Mouse (Mus musculus) embryonic facial prominence, embryonic 11.5 days (tissue): ENCODE measurements around the gene Zfp592. TPM values are rescaled to one million over a fixed set of nuclear protein-coding genes. Genes with fewer than 3 reads are reported as not detected.

Experiments used
- ATAC-seq: fragments of 200-750 bp; cut with Nextera tagmentation; replicated peaks from 2 replicates; pipeline ENCODE4 v1.8.0; 2017; ENCODE audit warnings: low read depth; ENCODE audit not compliant: insufficient number of reproducible peaks, low FRiP score, low TSS enrichment
- DNase-seq: peaks from one replicate; pipeline ENCODE4 v3.0.0-alpha.2; 2015; ENCODE audit warnings: low spot score
- H3K27ac ChIP-seq: fragments of 300-500 bp; sonication (generic); replicated peaks from 2 replicates; pipeline ENCODE4 v1.5.1; 2014; ENCODE audit warnings: mild to moderate bottlenecking, low read depth, low read length, control low read depth
- H3K27me3 ChIP-seq: fragments of 300-500 bp; sonication (generic); 2 replicates; pipeline ENCODE4 v1.6.1; 2014; ENCODE audit warnings: mild to moderate bottlenecking, low read length, moderate library complexity, mixed read lengths; ENCODE audit not compliant: control insufficient read depth, insufficient read depth
- H3K36me3 ChIP-seq: fragments of 300-500 bp; sonication (generic); replicated peaks from 2 replicates; pipeline ENCODE4 v1.6.1; 2014; ENCODE audit warnings: low read depth, mild to moderate bottlenecking, low read length, moderate library complexity, mixed read lengths; ENCODE audit not compliant: control insufficient read depth, insufficient read depth
- H3K4me1 ChIP-seq: fragments of 300-500 bp; sonication (generic); 2 replicates; pipeline ENCODE4 v1.6.1; 2014; ENCODE audit warnings: low read length, mixed read lengths; ENCODE audit not compliant: control insufficient read depth, insufficient read depth
- H3K4me2 ChIP-seq: fragments of 300-500 bp; sonication (generic); 2 replicates; pipeline ENCODE4 v1.6.1; 2014; ENCODE audit warnings: low read depth, mild to moderate bottlenecking, control low read depth, low read length, moderate library complexity
- H3K4me3 ChIP-seq: fragments of 300-500 bp; sonication (generic); 2 replicates; pipeline ENCODE4 v1.5.1; 2014; ENCODE audit warnings: low read depth, low read length, control low read depth
- H3K9ac ChIP-seq: fragments of 300-500 bp; sonication (generic); replicated peaks from 2 replicates; pipeline ENCODE4 v1.6.1; 2014; ENCODE audit warnings: mild to moderate bottlenecking, control low read depth, low read length
- H3K9me3 ChIP-seq: fragments of 300-500 bp; sonication (generic); replicated peaks from 2 replicates; pipeline ENCODE4 v1.6.1; 2016; ENCODE audit warnings: mild to moderate bottlenecking, low read length, inconsistent platforms, mixed read lengths; ENCODE audit not compliant: control insufficient read depth
- WGBS: fragments of 180-500 bp; shearing (Covaris S2); extraction: QIAGEN DNeasy Blood & Tissue Kit; methylation state at CpG from one replicate; pipeline ENCODE4 v1.1.7; 2014; 5-methylcytosine and 5-hydroxymethylcytosine counted together
- polyA plus RNA-seq: library from polyadenylated mRNA; unstranded; fragments of >200 nt; fragmentation: Nextera tagmentation; extraction: Ambion mirVana; gene quantifications from 2 replicates; pipeline ENCODE4 v1.2.1, GENCODE M21; 2014

Zfp592 gene
- polyA plus RNA-seq, 1 experiment from 2014 or later: 10.2 TPM

GRCm38 (mm10) chr7:81048513-81048912 lies 55.0 kb downstream of the Zfp592 start:
- H3K9ac ChIP-seq: no peak overlapping the region
- ATAC-seq: no peak
- 94% methylated on average over 2 of the region's 2 CpGs for WGBS

DNA sequence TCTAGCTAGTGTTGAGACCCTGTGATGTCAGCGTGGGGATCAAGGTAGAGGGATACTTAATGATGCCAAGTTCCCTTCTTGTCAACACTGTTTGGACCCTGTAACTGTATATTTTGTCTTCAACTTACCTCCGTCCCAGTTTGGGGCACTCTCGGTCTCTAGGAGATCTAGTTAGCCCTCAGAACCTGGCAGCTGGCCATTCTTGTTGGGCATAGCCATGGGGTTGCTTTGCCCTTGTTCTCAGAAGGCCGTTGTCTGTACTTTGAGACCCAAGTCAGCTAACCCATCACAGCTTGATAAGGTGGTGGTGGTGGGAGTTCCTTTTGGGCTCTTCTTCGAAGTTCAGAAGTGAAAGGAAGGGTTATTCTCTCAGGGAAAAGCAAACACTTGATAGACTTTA lies 56.5 kb downstream of the Zfp592 start:
- Histone ChIP-seq H3K4me2 (no peak overlapping the region), H3K9me3 (no peaks in the 10 kb centered on the region), H3K9ac (no peak overlapping the region), H3K4me3 (no peak overlapping the region), H3K4me1 (no peaks in the 10 kb centered on the region), H3K27me3 (no peaks in the 10 kb centered on the region), H3K27ac (no peak overlapping the region), H3K36me3 (no peaks in the 10 kb centered on the region)
- ATAC-seq (no peak), DNase-seq (no peak)
- 80% methylated on average over 5 of the region's 5 CpGs for WGBS

More at GRCm38 (mm10) chr7:81048513-81048912, 55.0 kb downstream of the Zfp592 start:
- H3K4me3 ChIP-seq: no peak overlapping the region
- no peak overlapping the region for H3K4me2 ChIP-seq
- H3K27ac ChIP-seq: no peak overlapping the region
- no peaks in the 10 kb centered on the region for H3K4me1 ChIP-seq
- H3K36me3 ChIP-seq: no peaks in the 10 kb centered on the region
- no peaks in the 10 kb centered on the region for H3K27me3 ChIP-seq
- no peak for DNase-seq
- H3K9me3 ChIP-seq: no peaks in the 10 kb centered on the region

DNA sequence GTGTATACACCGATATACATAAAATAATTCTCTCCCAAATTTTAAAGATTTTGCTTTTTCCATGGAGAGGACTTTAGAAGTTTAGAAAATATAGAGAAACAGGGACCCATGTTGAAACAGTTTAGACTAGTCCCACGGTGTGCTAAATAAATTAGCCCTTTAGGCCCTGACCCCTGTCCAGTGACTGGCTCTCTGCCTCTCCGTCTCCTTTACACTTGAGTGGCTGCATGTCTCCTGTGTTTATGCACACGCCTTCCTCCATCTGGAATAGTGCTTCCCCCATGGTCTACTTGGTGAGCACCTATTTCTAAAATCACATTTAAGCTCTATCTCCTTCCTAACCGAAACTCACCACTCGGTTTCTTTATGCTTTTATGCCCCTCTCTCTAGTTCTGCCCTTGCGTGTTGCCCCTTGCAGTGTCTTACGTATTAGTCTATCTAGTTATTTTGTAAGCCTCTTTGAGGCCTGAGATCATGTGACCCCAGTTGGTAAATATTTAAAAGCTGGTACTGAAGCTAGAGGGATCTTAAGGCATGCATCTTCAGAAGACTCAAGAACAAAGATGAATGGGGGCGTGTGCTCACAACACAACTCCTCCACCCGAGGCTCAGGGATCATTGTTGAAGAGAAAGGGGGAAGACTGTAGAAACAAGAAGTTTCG lies 62.4 kb downstream of the Zfp592 start:
- DNase-seq: no peak
- ATAC-seq: no peak
- Histone ChIP-seq H3K9ac (no peak overlapping the region), H3K36me3 (no peaks in the 10 kb centered on the region), H3K27me3 (no peaks in the 10 kb centered on the region), H3K4me2 (no peak overlapping the region), H3K4me3 (no peak overlapping the region), H3K4me1 (no peaks in the 10 kb centered on the region), H3K9me3 (no peaks in the 10 kb centered on the region), H3K27ac (no peak overlapping the region)
- 78% methylated on average over 11 of the region's 11 CpGs for WGBS

DNA sequence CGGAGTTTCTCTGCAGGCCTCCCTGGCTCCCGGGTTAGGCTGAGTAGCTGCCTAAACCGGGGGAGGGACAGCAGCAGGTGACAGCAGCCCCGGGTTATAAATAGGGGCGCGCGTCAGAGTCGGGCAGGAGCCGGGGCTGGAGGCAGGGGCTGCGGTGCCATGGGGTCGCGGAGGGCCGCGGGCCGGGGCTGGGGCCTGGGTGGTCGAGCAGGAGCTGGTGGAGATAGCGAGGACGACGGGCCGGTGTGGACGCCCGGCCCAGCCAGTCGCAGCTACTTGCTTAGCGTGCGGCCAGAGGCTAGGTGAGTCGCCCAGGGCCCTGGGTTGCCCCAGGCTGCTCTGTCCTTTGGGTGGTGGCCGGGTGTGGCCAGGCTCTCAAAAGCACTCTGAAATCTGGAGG lies 64.0 kb downstream of the Zfp592 start, which contains the start of gene Alpk3:
Gene Alpk3, plus strand, starts transcription at position 130 of the 400 bp plus-strand sequence.
- no peaks in the 10 kb centered on the region for H3K36me3 ChIP-seq
- DNase-seq (no peak), ATAC-seq (no peak)
- WGBS: 31% methylated on average over 27 of the region's 27 CpGs
- no peaks in the 10 kb centered on the region for H3K27me3 ChIP-seq
- H3K4me1 ChIP-seq: no peaks in the 10 kb centered on the region
- no peak within 1 kb of the TSS for H3K9ac ChIP-seq
- no peaks in the 10 kb centered on the region for H3K9me3 ChIP-seq
- H3K27ac ChIP-seq: no peak within 1 kb of the TSS
- H3K4me3 ChIP-seq: no peak within 1 kb of the TSS
- H3K4me2 ChIP-seq: peak within 1 kb of the TSS; percentile 7; the same call in 1 of the 2 replicates

DNA sequence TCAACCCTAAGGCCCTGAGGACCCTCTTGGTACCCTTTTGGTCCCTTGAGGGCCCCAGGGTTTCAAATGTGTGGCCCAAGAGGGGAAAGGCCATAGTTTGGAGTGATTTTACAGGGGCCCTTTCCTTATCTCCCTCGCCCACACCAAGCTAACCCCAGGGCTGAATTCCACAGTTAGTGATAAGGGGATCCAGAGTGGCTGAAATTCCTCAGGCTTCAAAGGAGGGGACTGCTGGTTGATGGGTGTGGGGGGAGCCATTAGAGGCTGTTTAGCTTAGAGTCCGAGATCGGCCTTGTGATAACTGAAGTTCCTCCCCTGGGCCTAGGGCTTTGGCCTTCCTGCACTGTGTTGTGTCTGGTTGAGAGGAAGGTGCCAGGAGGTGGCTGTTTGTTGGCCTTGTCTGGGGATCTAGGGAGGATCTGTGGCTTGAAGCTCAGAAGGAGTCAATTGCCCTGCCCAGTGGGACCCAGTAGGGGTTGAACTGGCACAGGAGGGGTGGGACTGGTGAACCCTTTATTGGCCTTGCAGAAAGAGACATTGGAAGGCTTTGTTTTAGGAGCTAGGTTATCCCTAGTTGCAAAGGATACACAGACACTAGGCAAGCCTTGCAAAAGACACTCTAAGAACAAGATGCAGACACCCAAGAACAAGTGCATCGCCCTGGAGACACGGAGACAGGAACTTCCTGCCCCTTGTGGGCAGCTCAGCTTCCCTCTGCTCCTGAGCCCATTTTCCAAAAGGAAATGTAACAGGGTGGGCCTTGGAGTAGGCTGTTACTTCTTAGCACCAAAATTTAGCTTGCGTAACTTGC lies 64.6 kb downstream of the Zfp592 start:
- DNase-seq (no peak), ATAC-seq (no peak)
- no peak overlapping the region for H3K9ac ChIP-seq
- H3K27me3 ChIP-seq: no peaks in the 10 kb centered on the region
- H3K36me3 ChIP-seq: no peaks in the 10 kb centered on the region
- no peak overlapping the region for H3K4me2 ChIP-seq
- H3K4me1 ChIP-seq: no peaks in the 10 kb centered on the region
- no peaks in the 10 kb centered on the region for H3K9me3 ChIP-seq
- H3K4me3 ChIP-seq: no peak overlapping the region
- 68% methylated on average over 6 of the region's 6 CpGs for WGBS
- H3K27ac ChIP-seq: no peak overlapping the region

- Histone ChIP-seq H3K4me3 (no peak overlapping the region), H3K36me3 (no peaks in the 10 kb centered on the region), H3K4me1 (no peaks in the 10 kb centered on the region), H3K9ac (no peak overlapping the region), H3K4me2 (no peak overlapping the region), H3K9me3 (no peaks in the 10 kb centered on the region), H3K27me3 (no peaks in the 10 kb centered on the region), H3K27ac (no peak overlapping the region)
- DNase-seq: no peak
- 42% methylated on average over 9 of the region's 9 CpGs for WGBS
- ATAC-seq: no peak
These were observed 65.3 kb downstream of the Zfp592 start for GRCm38 (mm10) chr7:81058712-81059154.

GRCm38 (mm10) chr7:81059388-81059787 lies 65.9 kb downstream of the Zfp592 start:
- DNase-seq: no peak
- no peak overlapping the region for H3K4me3 ChIP-seq
- no peaks in the 10 kb centered on the region for H3K36me3 ChIP-seq
- 71% methylated on average over 5 of the region's 5 CpGs for WGBS
- no peak for ATAC-seq
- H3K27ac ChIP-seq: no peak overlapping the region
- no peak overlapping the region for H3K4me2 ChIP-seq
- H3K27me3 ChIP-seq: no peaks in the 10 kb centered on the region
- no peak overlapping the region for H3K9ac ChIP-seq
- no peaks in the 10 kb centered on the region for H3K4me1 ChIP-seq
- no peaks in the 10 kb centered on the region for H3K9me3 ChIP-seq

GRCm38 (mm10) chr7:81060908-81061307 lies 67.4 kb downstream of the Zfp592 start:
- ATAC-seq (no peak), DNase-seq (peak; percentile 27)
- Histone ChIP-seq H3K4me3 (no peak overlapping the region), H3K27me3 (no peaks in the 10 kb centered on the region), H3K4me2 (no peak overlapping the region), H3K4me1 (no peaks in the 10 kb centered on the region), H3K9ac (no peak overlapping the region), H3K9me3 (no peaks in the 10 kb centered on the region), H3K36me3 (no peaks in the 10 kb centered on the region), H3K27ac (no peak overlapping the region)
- 82% methylated on average over 2 of the region's 2 CpGs for WGBS
